ENCODE assay signal across 9 mouse cellular contexts in the genomic region with DNA sequence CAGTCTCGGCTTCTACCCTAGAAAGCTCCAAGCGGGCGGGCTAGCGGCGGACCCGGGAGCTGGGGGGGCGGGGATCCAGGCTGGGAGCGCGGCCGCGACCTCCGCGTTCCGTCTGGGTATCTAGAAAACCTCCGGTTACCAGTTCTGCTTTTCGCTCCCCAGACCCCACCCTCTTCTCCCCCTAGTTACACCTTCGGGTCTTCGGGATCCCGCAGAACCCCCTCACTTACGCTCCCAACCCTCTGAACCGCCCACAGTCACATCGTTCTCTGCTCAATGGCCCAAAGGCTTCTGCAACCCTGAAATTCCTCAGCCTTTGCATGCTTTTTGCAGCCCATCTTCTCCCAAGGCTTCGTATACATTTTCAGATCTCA. TPM values are rescaled to one million over a fixed set of nuclear protein-coding genes. Genes with fewer than 3 reads are reported as not detected.
DNase-seq lines count a peak whose midpoint lies in the region; ATAC-seq and TF ChIP-seq lines count a peak whose summit lies in the region.
"Had no signal": no experiment of that assay in that cellular context is flagged by ENCODE, and none has a peak within 500 bp of the region (broad histone marks: within the 10 kb centered on the region; RNA-seq: fewer than 3 reads in every experiment).

No protein-coding gene starts in this region.

- peak overlapping the region; percentile 77 for H3K27ac ChIP-seq in heart, adult 2 months
- H3K27ac ChIP-seq in forebrain, embryonic 10.5 days, result peak overlapping the region; percentile 91
- H3K27ac ChIP-seq in liver, embryonic 13.5 days, result no peak overlapping the region

- no peak for DNase-seq in heart, adult 2 months
- no peak for DNase-seq in heart, adult 8-10 months (ENCODE audit: low spot score)
- DNase-seq in 416B (ENCODE audit: low read depth), result peak; percentile 19
- DNase-seq in forebrain, embryonic 10.5 days (ENCODE audit: extremely low spot score, low spot score), result no peak
- DNase-seq in liver, embryonic 13.5 days, result no peak
- DNase-seq in adrenal gland, adult 18-20 months (ENCODE audit: low spot score in 2 of 2), result no peak
- no peak for DNase-seq in embryo, embryonic 11 days
- DNase-seq in kidney, postnatal 14 days, result no peak

- no peak for TF ChIP-seq CTCF in heart, adult 2 months (IDR thresholded peaks at IDR 0.05)

- peak overlapping the region; percentile 91 for H3K9ac ChIP-seq in heart, adult 2 months (ENCODE audit: low read depth, low read length)
- H3K9ac ChIP-seq in liver, embryonic 13.5 days, result peak overlapping the region; percentile 73

- peak overlapping the region; percentile 91 for H3K4me2 ChIP-seq in liver, embryonic 13.5 days

- no peaks in the 10 kb centered on the region for H3K36me3 ChIP-seq in heart, adult 2 months (ENCODE audit: control insufficient read depth, insufficient read depth, low read length)
- peaks cover 25% of the 10 kb centered on the region for H3K36me3 ChIP-seq in forebrain, embryonic 10.5 days (replicated peaks)
- no peaks in the 10 kb centered on the region for H3K36me3 ChIP-seq in liver, embryonic 13.5 days

- no peaks in the 10 kb centered on the region for H3K9me3 ChIP-seq in forebrain, embryonic 10.5 days
- no peaks in the 10 kb centered on the region for H3K9me3 ChIP-seq in liver, embryonic 13.5 days (replicated peaks)

- 0 out of 2 replicates have a peak, but pooled peaks cover 1% of the 10 kb centered on the region for H3K4me1 ChIP-seq in heart, adult 2 months (ENCODE audit: control insufficient read depth, insufficient read depth, low read length)
- peaks cover 22% of the 10 kb centered on the region for H3K4me1 ChIP-seq in forebrain, embryonic 10.5 days
- H3K4me1 ChIP-seq in liver, embryonic 13.5 days (replicated peaks), result peaks cover 43% of the 10 kb centered on the region

- ATAC-seq in liver, embryonic 13.5 days (ENCODE audit: low read depth), result no peak

- H3K4me3 ChIP-seq in heart, adult 2 months, result peak overlapping the region; percentile 81
- peak overlapping the region; percentile 78 for H3K4me3 ChIP-seq in forebrain, embryonic 10.5 days
- peak overlapping the region; percentile 69 for H3K4me3 ChIP-seq in liver, embryonic 13.5 days (replicated peaks)

- TF ChIP-seq EP300 in heart, adult 2 months (IDR thresholded peaks at IDR 0.05; ENCODE audit: insufficient read depth, low read depth, low read length), result no peak

- H3K27me3 ChIP-seq in heart, adult 2 months (ENCODE audit: control insufficient read depth, insufficient read depth, low read length), result no peaks in the 10 kb centered on the region
- peaks cover 57% of the 10 kb centered on the region for H3K27me3 ChIP-seq in forebrain, embryonic 10.5 days (ENCODE audit: poor library complexity, severe bottlenecking)
- H3K27me3 ChIP-seq in liver, embryonic 13.5 days, result peaks cover 60% of the 10 kb centered on the region

- under 1% methylated on average over 23 of the region's 23 CpGs for WGBS in heart, adult 2 months
- WGBS in forebrain, embryonic 10.5 days, result under 1% methylated on average over 23 of the region's 23 CpGs
- under 1% methylated on average over 20 of the region's 23 CpGs for WGBS in liver, embryonic 13.5 days (ENCODE audit: insufficient replicate concordance)

- intact Hi-C loops in heart, adult 2 months (cut with DNase I), result loop anchor here (2.0 kb wide), 2 partner anchors 41 to 185 kb away; a partner anchor contains a TSS

- H3K79me2 ChIP-seq in heart, adult 2 months (replicated peaks; ENCODE audit: control insufficient read depth, insufficient read depth, low read length), result no peaks in the 10 kb centered on the region

- no peak for TF ChIP-seq POLR2A in heart, adult 2 months (IDR thresholded peaks at IDR 0.05; ENCODE audit: insufficient read depth, low read depth, low read length)

RNA-seq across cellular contexts. Expression of a gene that starts 0.8 kb away (rescaled TPM):
- total RNA-seq in heart, adult 2 months (2021), result 1 to 10 TPM; 3.7 to 3.9 TPM
- 4.0 and 8.3 TPM in 2 replicates for polyA plus RNA-seq in heart, adult 2 months (2012; rRNA removed)
- 1 to 10 TPM; 3.0 to 5.6 (median 3.7) TPM for total RNA-seq in heart, adult 8-10 months (2022)
- polyA plus RNA-seq in forebrain, embryonic 10.5 days (2016; fragmentation: Nextera tagmentation; extraction: Ambion mirVana), result 0.70 and 0.90 TPM in 2 replicates
- not detected in 2 replicates for polyA plus RNA-seq in liver, embryonic 13.5 days (2015; fragmentation: Nextera tagmentation; extraction: Ambion mirVana)
- total RNA-seq in adrenal gland, adult 18-20 months (2021), result 1 to 10 TPM; 4.1 to 5.5 TPM
- polyA plus RNA-seq: inflammation-experienced regulatory T-cells, adult 6 months had no signal

RNA-seq across cellular contexts. Expression of a gene that starts 1.1 kb away (rescaled TPM):
- under 1 TPM; 0.78 to 0.89 TPM for total RNA-seq in heart, adult 2 months (2021)
- 0.73 and 1.2 TPM in 2 replicates for polyA plus RNA-seq in heart, adult 2 months (2012; rRNA removed)
- under 1 TPM; 0.31 to 0.68 (median 0.48) TPM for total RNA-seq in heart, adult 8-10 months (2022)
- polyA plus RNA-seq in forebrain, embryonic 10.5 days (2016; fragmentation: Nextera tagmentation; extraction: Ambion mirVana), result 0.14 and 0.22 TPM in 2 replicates
- 0.06 and 0.07 TPM in 2 replicates for polyA plus RNA-seq in liver, embryonic 13.5 days (2015; fragmentation: Nextera tagmentation; extraction: Ambion mirVana)
- total RNA-seq in adrenal gland, adult 18-20 months (2021), result under 1 TPM; 0.58 to 0.96 TPM
- polyA plus RNA-seq: inflammation-experienced regulatory T-cells, adult 6 months had no signal

RNA-seq across cellular contexts. Expression of a gene that starts 6.5 kb away (rescaled TPM):
- 1 to 10 TPM; 4.8 to 5.2 TPM for total RNA-seq in heart, adult 2 months (2021)
- 10.8 and 11.7 TPM in 2 replicates for polyA plus RNA-seq in heart, adult 2 months (2012; rRNA removed)
- total RNA-seq in heart, adult 8-10 months (2022), result 1 to 10 TPM; 4.8 to 7.5 (median 4.9) TPM
- polyA plus RNA-seq in forebrain, embryonic 10.5 days (2016; fragmentation: Nextera tagmentation; extraction: Ambion mirVana), result 7.5 and 8.6 TPM in 2 replicates
- 0.96 and 1.4 TPM in 2 replicates for polyA plus RNA-seq in liver, embryonic 13.5 days (2015; fragmentation: Nextera tagmentation; extraction: Ambion mirVana)
- 1 to 10 TPM; 4.9 to 7.1 TPM for total RNA-seq in adrenal gland, adult 18-20 months (2021)
- polyA plus RNA-seq: inflammation-experienced regulatory T-cells, adult 6 months had no signal

RNA-seq across cellular contexts. Expression of a gene that starts 7.1 kb away (rescaled TPM):
- total RNA-seq in heart, adult 2 months (2021), result 100 to 1,000 TPM; 113 to 125 TPM
- polyA plus RNA-seq in heart, adult 2 months (2012; rRNA removed), result 53.9 and 68.1 TPM in 2 replicates
- 100 to 1,000 TPM; 103 to 121 (median 114) TPM for total RNA-seq in heart, adult 8-10 months (2022)
- polyA plus RNA-seq in forebrain, embryonic 10.5 days (2016; fragmentation: Nextera tagmentation; extraction: Ambion mirVana), result 362 and 379 TPM in 2 replicates
- 288 and 289 TPM in 2 replicates for polyA plus RNA-seq in liver, embryonic 13.5 days (2015; fragmentation: Nextera tagmentation; extraction: Ambion mirVana)
- 100 to 1,000 TPM; 247 to 266 TPM for total RNA-seq in adrenal gland, adult 18-20 months (2021)

RNA-seq across cellular contexts. Expression of a gene that starts 31.3 kb away (rescaled TPM):
- total RNA-seq in heart, adult 2 months (2021), result not detected
- polyA plus RNA-seq in heart, adult 2 months (2012; rRNA removed), result 0.59 TPM in 2 replicates
- not detected for total RNA-seq in heart, adult 8-10 months (2022)
- not detected in 2 replicates for polyA plus RNA-seq in forebrain, embryonic 10.5 days (2016; fragmentation: Nextera tagmentation; extraction: Ambion mirVana)
- 0.08 TPM in 1 of 2 replicates, not detected in the other for polyA plus RNA-seq in liver, embryonic 13.5 days (2015; fragmentation: Nextera tagmentation; extraction: Ambion mirVana)
- total RNA-seq in adrenal gland, adult 18-20 months (2021), result not detected
- polyA plus RNA-seq: inflammation-experienced regulatory T-cells, adult 6 months had no signal
